Mouse (Mus musculus): ENCODE measurements at regions not wholly inside any gene's neighbourhood (a gene's known extent, or its start where the extent isn't known, plus 50 kb on each side); places are given as distances from the start of the nearest gene placed in this dataset.
"Not testable (repeated sequence)": the region's sequence is repeated elsewhere in the genome, so short reads cannot be mapped to it uniquely, and the experiment has no call there.

GRCm38 (mm10) chr17:91236653-91237052, 143.8 kb upstream of the Nrxn1 start:
- in situ Hi-C loops (cut with MboI; ENCODE audit: unreplicated experiment in 2 of 2), result not testable (repeated sequence)

GRCm38 (mm10) chr17:91226378-91226777, 133.5 kb upstream of the Nrxn1 start:
- in situ Hi-C loops (cut with MboI; ENCODE audit: unreplicated experiment in 2 of 2), result no loop called here

GRCm38 (mm10) chr17:91225916-91226315, 133.0 kb upstream of the Nrxn1 start:
- in situ Hi-C loops (cut with MboI; ENCODE audit: unreplicated experiment in 2 of 2), result no loop called here

- in situ Hi-C loops (cut with MboI; ENCODE audit: unreplicated experiment in 2 of 2), result no loop called here
Measured at GRCm38 (mm10) chr17:91216429-91216828, 123.6 kb upstream of the Nrxn1 start.

DNA sequence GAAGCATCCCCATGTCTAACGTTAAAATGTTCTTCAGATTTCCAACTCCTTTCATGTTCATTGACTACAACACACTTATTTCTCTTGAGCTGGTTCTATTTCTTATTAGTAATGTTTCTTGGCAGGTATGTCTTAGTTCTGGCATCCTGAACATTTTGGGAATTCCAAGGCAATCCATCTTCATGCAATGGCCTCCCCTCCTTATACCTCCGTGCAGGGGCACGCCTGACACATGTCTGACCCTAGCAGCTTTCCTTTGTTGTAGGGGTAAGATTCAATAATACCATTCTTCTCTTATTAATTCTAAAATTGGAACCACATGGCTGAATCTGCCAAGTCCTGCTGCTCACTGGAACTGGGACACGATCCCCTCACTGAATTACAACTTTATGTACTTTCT, 89.7 kb upstream of the Nrxn1 start:
- in situ Hi-C loops (cut with MboI; ENCODE audit: unreplicated experiment in 2 of 2), result no loop called here

- in situ Hi-C loops (cut with MboI; ENCODE audit: unreplicated experiment in 2 of 2), result no loop called here
Measured at GRCm38 (mm10) chr17:91161834-91162233, 69.0 kb upstream of the Nrxn1 start.

All from v-Abl transformed pro-B cells (cell line).